Mouse (Mus musculus) neural tube, embryonic 13.5 days (tissue): Measurements from ENCODE around the gene Maz. TPM values are rescaled to one million over a fixed set of nuclear protein-coding genes. Genes with fewer than 3 reads are reported as not detected.
A peak's percentile ranks its signal among the peaks of the same experiment; 100 is the strongest.

Experiments
- ATAC-seq: fragments of 200-750 bp; cut with Nextera tagmentation; 2 replicates; pipeline ENCODE4 v1.8.0; 2017; ENCODE audit warnings: low read depth, mild to moderate bottlenecking, moderate TSS enrichment, moderate library complexity
- H3K27ac ChIP-seq: fragments of 300-500 bp; sonication (generic); replicated peaks from 2 replicates; pipeline ENCODE4 v1.5.1; 2015; ENCODE audit warnings: moderate library complexity, mild to moderate bottlenecking, inconsistent platforms
- H3K27me3 ChIP-seq: fragments of 300-500 bp; sonication (generic); 2 replicates; pipeline ENCODE4 v1.6.1; 2015; ENCODE audit warnings: mild to moderate bottlenecking, inconsistent platforms
- H3K36me3 ChIP-seq: fragments of 300-500 bp; sonication (generic); 2 replicates; pipeline ENCODE4 v1.6.1; 2015; ENCODE audit warnings: mild to moderate bottlenecking, inconsistent platforms
- H3K4me1 ChIP-seq: fragments of 300-500 bp; sonication (generic); replicated peaks from 2 replicates; pipeline ENCODE4 v1.6.1; 2015; ENCODE audit warnings: inconsistent platforms
- H3K4me2 ChIP-seq: fragments of 300-500 bp; sonication (generic); 2 replicates; pipeline ENCODE4 v1.6.1; 2015; ENCODE audit warnings: inconsistent platforms, mild to moderate bottlenecking, moderate library complexity
- H3K4me3 ChIP-seq: fragments of 300-500 bp; sonication (generic); 2 replicates; pipeline ENCODE4 v1.5.1; 2015; ENCODE audit warnings: mild to moderate bottlenecking, inconsistent platforms
- H3K9ac ChIP-seq: fragments of 300-500 bp; sonication (generic); 2 replicates; pipeline ENCODE4 v1.6.1; 2015; ENCODE audit warnings: moderate library complexity, mild to moderate bottlenecking, inconsistent platforms
- H3K9me3 ChIP-seq: fragments of 300-500 bp; sonication (generic); 2 replicates; pipeline ENCODE4 v1.6.1; 2016; ENCODE audit warnings: inconsistent platforms
- WGBS: fragments of 180-500 bp; shearing (Covaris S2); methylation state at CpG from one replicate; pipeline ENCODE4 v1.1.7; 2015; 5-methylcytosine and 5-hydroxymethylcytosine counted together
- polyA plus RNA-seq: library from polyadenylated mRNA; unstranded; fragments of >200 nt; fragmentation: Nextera tagmentation; extraction: Ambion mirVana; gene quantifications from 2 replicates; pipeline ENCODE4 v1.2.1, GENCODE M21; 2015

The Maz gene
- polyA plus RNA-seq, 1 experiment from 2014 or later = 71.7 TPM

DNA sequence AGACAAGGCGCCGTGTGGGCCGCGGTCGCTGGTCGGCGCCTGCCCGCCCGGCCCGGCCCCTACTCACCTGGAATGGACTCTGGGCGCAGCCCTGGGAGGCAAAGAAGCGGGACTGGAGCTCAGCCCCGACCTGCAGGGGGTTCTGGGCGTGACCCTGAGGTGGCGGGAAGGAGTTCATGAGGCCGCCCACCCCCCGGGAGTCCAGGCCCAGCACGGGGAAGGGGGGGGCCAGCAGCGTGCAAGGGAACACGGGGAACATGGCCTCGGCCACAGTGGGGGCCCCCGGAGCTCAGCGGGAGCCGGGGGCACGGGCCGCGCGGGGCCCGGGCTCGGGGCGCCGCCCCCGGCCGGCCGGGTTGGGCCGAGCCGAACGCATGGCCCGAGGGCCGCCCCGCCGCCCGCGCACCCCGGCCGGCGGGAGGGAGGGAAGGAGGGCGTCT is 656 bp downstream of the Maz start:
- H3K36me3 ChIP-seq = peaks cover 30% of the 10 kb centered on the region
- peak overlapping the region; percentile 100 for H3K9ac ChIP-seq
- H3K4me2 ChIP-seq = peak overlapping the region; percentile 99
- no peaks in the 10 kb centered on the region for H3K9me3 ChIP-seq
- H3K4me1 ChIP-seq = peaks cover 52% of the 10 kb centered on the region
- H3K27me3 ChIP-seq = no peaks in the 10 kb centered on the region
- under 1% methylated on average over 15 of the region's 48 CpGs for WGBS
- peak overlapping the region; percentile 100 for H3K27ac ChIP-seq
- ATAC-seq = peak; percentile 3; the same call in 1 of the 2 replicates
- H3K4me3 ChIP-seq = peak overlapping the region; percentile 97

DNA sequence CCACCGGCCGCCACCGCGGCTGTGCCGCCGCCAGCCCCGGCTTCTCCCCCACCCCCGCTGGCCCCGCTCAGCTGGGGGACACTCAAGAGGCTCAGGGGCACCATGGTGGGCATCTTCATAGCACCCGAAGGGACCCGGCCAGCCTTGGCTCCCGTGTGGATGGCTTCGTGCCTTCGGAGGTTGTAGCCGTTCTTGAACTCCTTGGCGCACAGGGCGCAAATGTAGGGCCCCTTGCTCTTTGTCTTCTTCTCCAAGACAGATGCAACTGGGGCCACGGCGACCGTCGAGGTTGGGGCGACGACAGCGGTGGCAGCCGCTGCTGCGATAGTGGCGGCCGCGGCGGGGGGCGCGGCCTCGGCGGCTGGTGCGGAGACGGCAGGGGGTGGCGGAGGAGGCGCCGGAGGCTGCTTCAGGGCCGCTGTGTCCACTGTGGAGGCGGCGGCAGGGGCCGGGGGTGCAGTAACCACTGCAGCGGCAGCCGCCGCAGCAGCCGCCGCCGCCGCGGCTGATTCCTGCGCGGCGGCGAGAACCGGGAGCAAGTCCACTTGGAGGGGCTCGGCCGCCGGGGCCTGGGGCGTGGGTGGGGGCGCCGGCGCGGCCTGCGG is 1.2 kb downstream of the Maz start:
- Histone ChIP-seq H3K36me3 (peaks cover 28% of the 10 kb centered on the region), H3K4me1 (peaks cover 57% of the 10 kb centered on the region), H3K27me3 (no peaks in the 10 kb centered on the region)

GRCm38 (mm10) chr7:127024755-127025555 is 1.9 kb downstream of the Maz start:
- ATAC-seq = peak; percentile 47
- peak overlapping the region; percentile 100 for H3K27ac ChIP-seq
- H3K4me3 ChIP-seq = peak overlapping the region; percentile 97
- H3K4me2 ChIP-seq = peak overlapping the region; percentile 99
- WGBS = under 1% methylated on average over 30 of the region's 30 CpGs
- H3K9me3 ChIP-seq = no peaks in the 10 kb centered on the region
- H3K27me3 ChIP-seq = no peaks in the 10 kb centered on the region
- peak overlapping the region; percentile 100 for H3K9ac ChIP-seq
- peaks cover 64% of the 10 kb centered on the region for H3K4me1 ChIP-seq
- H3K36me3 ChIP-seq = peaks cover 28% of the 10 kb centered on the region

More for the DNA sequence above, 1.2 kb downstream of the Maz start:
- under 1% methylated on average over 63 of the region's 65 CpGs for WGBS
- H3K9me3 ChIP-seq = no peaks in the 10 kb centered on the region
- H3K4me3 ChIP-seq = peak overlapping the region; percentile 97
- ATAC-seq = no peak
- peak overlapping the region; percentile 100 for H3K9ac ChIP-seq
- H3K27ac ChIP-seq = peak overlapping the region; percentile 100
- peak overlapping the region; percentile 99 for H3K4me2 ChIP-seq

DNA sequence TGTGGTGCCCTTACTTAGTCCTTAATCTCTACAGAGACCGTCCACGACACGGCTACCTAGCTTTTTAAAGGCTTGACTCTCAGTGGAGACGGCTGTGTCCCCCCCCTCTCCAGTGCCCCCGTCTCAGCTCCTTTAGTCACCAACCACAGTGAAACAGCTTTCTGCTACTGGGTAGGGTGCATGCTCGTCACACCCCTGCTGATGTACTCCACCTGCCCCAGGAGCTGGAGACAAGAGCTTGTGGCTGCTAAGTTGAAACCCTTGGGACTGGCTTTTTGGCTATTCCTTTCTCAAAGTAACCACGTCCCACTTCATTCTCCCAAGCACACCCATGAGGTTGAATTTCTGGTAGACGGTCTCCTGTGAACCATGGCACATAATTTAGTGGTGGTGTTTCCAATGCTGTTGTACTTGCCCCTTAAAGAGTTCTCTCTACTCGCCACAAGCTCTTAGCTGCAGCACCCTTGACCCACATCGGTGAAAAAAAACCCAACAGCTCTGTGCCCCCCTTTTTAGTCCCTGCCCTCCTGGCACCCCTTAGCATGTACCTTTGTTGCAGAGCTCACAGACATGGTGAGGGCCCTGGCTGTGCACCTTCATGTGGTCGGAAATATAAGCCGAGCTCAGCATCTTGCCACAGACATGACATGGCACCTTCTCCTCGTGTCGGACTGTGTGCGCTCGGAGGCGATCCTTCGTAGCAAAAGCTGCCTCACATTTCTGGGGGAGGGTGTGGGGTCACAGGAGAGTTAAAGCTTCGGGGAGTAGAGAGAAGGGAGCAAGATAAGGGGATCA is 2.7 kb downstream of the Maz start:
- peaks cover 73% of the 10 kb centered on the region for H3K4me1 ChIP-seq
- H3K36me3 ChIP-seq = peaks cover 28% of the 10 kb centered on the region
- peak overlapping the region; percentile 100 for H3K27ac ChIP-seq
- no peak for ATAC-seq
- peak overlapping the region; percentile 97 for H3K4me3 ChIP-seq
- no peaks in the 10 kb centered on the region for H3K27me3 ChIP-seq
- H3K4me2 ChIP-seq = peak overlapping the region; percentile 99
- peak overlapping the region; percentile 100 for H3K9ac ChIP-seq
- 27% methylated on average over 19 of the region's 19 CpGs for WGBS
- H3K9me3 ChIP-seq = no peaks in the 10 kb centered on the region

- no peak for ATAC-seq
- 84% methylated on average over 13 of the region's 13 CpGs for WGBS
- Histone ChIP-seq H3K9me3 (no peaks in the 10 kb centered on the region), H3K27ac (peak overlapping the region; percentile 100), H3K4me3 (peak overlapping the region; percentile 97), H3K4me1 (peaks cover 76% of the 10 kb centered on the region), H3K4me2 (peak overlapping the region; percentile 99), H3K9ac (peak overlapping the region; percentile 100), H3K27me3 (no peaks in the 10 kb centered on the region), H3K36me3 (peaks cover 28% of the 10 kb centered on the region)
Measured at GRCm38 (mm10) chr7:127023272-127023691, 3.6 kb downstream of the Maz start.

DNA sequence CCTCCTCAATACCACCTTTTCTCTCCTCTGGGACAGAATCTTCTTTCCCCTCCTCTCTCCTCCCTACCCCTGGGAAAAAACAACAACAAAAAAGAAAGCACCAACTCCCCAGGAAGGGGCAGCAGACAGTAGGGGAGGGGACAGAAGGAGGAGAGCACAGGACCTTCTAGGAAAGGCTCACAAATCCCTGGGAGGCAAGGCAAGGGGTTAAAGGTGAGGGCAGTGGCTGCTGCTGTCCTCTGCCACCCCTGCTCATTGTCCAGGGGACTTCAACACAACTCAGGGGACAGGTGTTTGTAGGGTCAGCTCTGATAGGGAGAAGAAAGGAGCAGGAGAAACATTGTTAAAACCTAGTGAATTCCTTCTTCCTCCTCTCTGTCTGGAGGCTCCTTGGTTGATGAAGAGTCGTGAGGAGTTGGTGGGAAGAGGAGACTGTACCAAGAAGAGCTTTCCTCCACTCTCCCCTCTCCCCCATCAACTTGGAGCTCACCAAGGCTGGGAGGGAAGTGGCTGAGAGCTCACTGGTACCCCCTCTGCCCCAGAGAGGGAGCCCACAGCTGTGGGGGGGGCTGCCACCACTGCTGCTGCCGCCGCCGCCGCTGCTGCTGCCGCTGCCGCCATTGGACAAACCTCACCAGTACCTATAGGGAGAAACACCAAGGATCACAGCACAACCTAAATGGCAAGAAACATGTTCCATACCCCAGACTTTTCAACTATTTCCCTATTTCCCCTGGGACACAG is 4.1 kb downstream of the Maz start:
- H3K9ac ChIP-seq = peak overlapping the region; percentile 100
- peaks cover 76% of the 10 kb centered on the region for H3K4me1 ChIP-seq
- H3K27me3 ChIP-seq = no peaks in the 10 kb centered on the region
- H3K27ac ChIP-seq = peak overlapping the region; percentile 100
- no peak for ATAC-seq
- whole genome bisulfite sequencing = 81% methylated on average over 7 of the region's 7 CpGs
- peaks cover 28% of the 10 kb centered on the region for H3K36me3 ChIP-seq
- no peaks in the 10 kb centered on the region for H3K9me3 ChIP-seq
- H3K4me3 ChIP-seq = peak overlapping the region; percentile 97; the same call in 1 of the 2 replicates
- H3K4me2 ChIP-seq = peak overlapping the region; percentile 99

- Histone ChIP-seq H3K4me2 (peak overlapping the region; percentile 71), H3K27ac (peak overlapping the region; percentile 78), H3K27me3 (no peaks in the 10 kb centered on the region), H3K36me3 (peaks cover 28% of the 10 kb centered on the region), H3K4me1 (peaks cover 80% of the 10 kb centered on the region), H3K4me3 (peak overlapping the region; percentile 54), H3K9ac (peak overlapping the region; percentile 82), H3K9me3 (no peaks in the 10 kb centered on the region)
- no peak for ATAC-seq
- 42% methylated on average over 5 of the region's 5 CpGs for whole genome bisulfite sequencing
Measured at GRCm38 (mm10) chr7:127021563-127022527, 5.0 kb downstream of the Maz start.

DNA sequence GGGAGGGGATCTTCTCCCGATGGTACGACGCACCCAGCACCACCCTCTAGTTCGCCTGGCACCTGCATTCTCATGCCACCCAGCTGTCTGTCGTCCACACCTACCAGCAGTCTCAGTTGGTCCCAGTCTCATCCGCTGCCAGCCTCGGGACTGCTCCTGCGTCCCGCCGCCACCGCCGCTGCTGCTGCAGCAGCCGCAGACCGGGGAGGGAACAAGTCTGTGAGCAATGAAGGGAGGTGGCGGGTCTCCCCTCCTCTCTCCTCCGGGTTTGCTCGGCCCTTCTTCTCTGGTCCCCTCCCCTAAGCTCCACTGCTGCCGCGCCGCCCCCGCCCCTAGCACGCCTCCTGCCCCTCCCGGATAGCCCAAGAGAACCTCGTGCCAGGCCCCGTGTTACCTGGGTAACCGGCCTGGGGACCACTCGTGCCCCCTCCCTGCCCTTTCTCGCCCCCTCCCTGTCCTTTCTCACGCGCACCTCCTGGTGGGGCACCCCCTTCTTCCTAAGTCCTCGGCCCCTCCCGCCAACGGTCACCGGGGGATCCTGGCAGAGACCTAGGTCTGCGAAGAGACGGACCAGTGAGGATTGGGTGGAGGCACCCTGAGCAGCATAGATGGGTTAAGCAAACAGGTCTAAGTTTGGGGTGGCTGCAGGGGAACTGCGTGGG is 5.8 kb downstream of the Maz start, which contains the start of the genes Gm42742 and Prrt2:
Gene Gm42742, minus strand, starts transcription at position 197 of the 662 bp plus-strand sequence.
Gene Prrt2, minus strand, starts transcription at position 311 of the 662 bp plus-strand sequence.
- under 1% methylated on average over 37 of the region's 37 CpGs for WGBS
- Histone ChIP-seq H3K27ac (peak within 1 kb of the TSS; percentile 78), H3K4me3 (peak within 1 kb of the TSS; percentile 54), H3K9me3 (no peaks in the 10 kb centered on the region), H3K4me1 (peaks cover 82% of the 10 kb centered on the region), H3K36me3 (peaks cover 28% of the 10 kb centered on the region), H3K27me3 (no peaks in the 10 kb centered on the region), H3K9ac (peak within 1 kb of the TSS; percentile 82), H3K4me2 (peak within 1 kb of the TSS; percentile 71)
- ATAC-seq = no peak

GRCm38 (mm10) chr7:127020491-127020890 is 6.3 kb downstream of the Maz start:
- Histone ChIP-seq H3K27me3 (no peaks in the 10 kb centered on the region), H3K4me3 (peak overlapping the region; percentile 54), H3K9me3 (no peaks in the 10 kb centered on the region), H3K36me3 (peaks cover 31% of the 10 kb centered on the region), H3K4me2 (peak overlapping the region; percentile 71), H3K9ac (peak overlapping the region; percentile 82), H3K27ac (peak overlapping the region; percentile 78), H3K4me1 (peaks cover 87% of the 10 kb centered on the region)
- 43% methylated on average over 5 of the region's 5 CpGs for WGBS
- ATAC-seq = no peak

DNA sequence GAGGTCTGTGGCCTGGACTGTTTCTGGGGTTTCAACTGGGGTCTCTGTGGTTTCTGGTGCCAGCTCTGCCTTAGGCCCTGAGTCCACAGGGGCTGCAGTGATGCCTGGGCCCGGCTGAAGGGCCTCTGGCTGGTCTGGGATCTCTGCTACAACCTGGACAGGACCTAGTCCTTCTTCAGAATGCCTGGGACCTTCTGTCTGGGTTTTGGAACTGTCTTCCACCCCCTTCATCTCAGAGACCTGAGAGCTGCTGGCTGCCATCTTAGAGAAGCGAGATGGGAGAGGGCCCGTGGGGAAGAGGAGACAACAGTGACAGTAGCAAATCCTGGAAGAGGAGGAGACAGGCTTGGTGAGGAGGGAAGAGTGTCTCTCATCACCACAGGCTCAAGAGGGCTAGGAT is 6.8 kb downstream of the Maz start:
- peaks cover 90% of the 10 kb centered on the region for H3K4me1 ChIP-seq
- WGBS = 64% methylated on average over 3 of the region's 3 CpGs
- peak overlapping the region; percentile 82 for H3K9ac ChIP-seq
- H3K27me3 ChIP-seq = no peaks in the 10 kb centered on the region
- H3K9me3 ChIP-seq = no peaks in the 10 kb centered on the region
- H3K36me3 ChIP-seq = peaks cover 36% of the 10 kb centered on the region
- ATAC-seq = no peak
- no peak overlapping the region for H3K27ac ChIP-seq
- peak overlapping the region; percentile 54 for H3K4me3 ChIP-seq
- peak overlapping the region; percentile 71 for H3K4me2 ChIP-seq
